Mouse (Mus musculus) erythroblast, embryonic 14.5 days (primary cell): ENCODE measurements around the gene Bmp2k.

ENCODE experiments used
- GATA1 ChIP-seq: IDR thresholded peaks from 2 replicates; pipeline ENCODE4 v1.6.1; 2012; ENCODE audit warnings: low read length, inconsistent platforms, mixed read lengths
- TAL1 ChIP-seq: IDR thresholded peaks from 3 replicates; pipeline ENCODE4 v1.6.1; 2012; ENCODE audit warnings: low read length, inconsistent platforms, mixed read lengths

- TF ChIP-seq TAL1 (no peak), GATA1 (no peak)
These were observed 56.7 kb downstream of the Bmp2k start for GRCm38 (mm10) chr5:97054166-97054565.
